Mouse (Mus musculus) megakaryocyte progenitor cell, adult 5-6 weeks (primary cell): ENCODE results near the gene Cyp20a1. TPM values are rescaled to one million over a fixed set of nuclear protein-coding genes. Genes with fewer than 3 reads are reported as not detected.

Experiments used
- ATAC-seq: replicated peaks from 2 replicates; pipeline ENCODE4 v1.8.0; 2016; ENCODE audit warnings: mild to moderate bottlenecking, moderate TSS enrichment, inconsistent platforms; ENCODE audit not compliant: poor library complexity
- total RNA-seq, 2 experiments: library from RNA; stranded (forward) in 1 of 2; stranded (reverse) in 1 of 2; fragments of 157-497, 149-512 nt in 1 of 2; fragments of 200-1000 nt in 1 of 2; gene quantifications; 2 replicates each; pipeline versions ENCODE4 v1.2.3 to v1.2.4; 2015 to 2017

Cyp20a1 gene
- total RNA-seq (2015) (17.8 and 21.7 TPM in 2 replicates), total RNA-seq (2017) (24.6 and 29.3 TPM in 2 replicates)

DNA sequence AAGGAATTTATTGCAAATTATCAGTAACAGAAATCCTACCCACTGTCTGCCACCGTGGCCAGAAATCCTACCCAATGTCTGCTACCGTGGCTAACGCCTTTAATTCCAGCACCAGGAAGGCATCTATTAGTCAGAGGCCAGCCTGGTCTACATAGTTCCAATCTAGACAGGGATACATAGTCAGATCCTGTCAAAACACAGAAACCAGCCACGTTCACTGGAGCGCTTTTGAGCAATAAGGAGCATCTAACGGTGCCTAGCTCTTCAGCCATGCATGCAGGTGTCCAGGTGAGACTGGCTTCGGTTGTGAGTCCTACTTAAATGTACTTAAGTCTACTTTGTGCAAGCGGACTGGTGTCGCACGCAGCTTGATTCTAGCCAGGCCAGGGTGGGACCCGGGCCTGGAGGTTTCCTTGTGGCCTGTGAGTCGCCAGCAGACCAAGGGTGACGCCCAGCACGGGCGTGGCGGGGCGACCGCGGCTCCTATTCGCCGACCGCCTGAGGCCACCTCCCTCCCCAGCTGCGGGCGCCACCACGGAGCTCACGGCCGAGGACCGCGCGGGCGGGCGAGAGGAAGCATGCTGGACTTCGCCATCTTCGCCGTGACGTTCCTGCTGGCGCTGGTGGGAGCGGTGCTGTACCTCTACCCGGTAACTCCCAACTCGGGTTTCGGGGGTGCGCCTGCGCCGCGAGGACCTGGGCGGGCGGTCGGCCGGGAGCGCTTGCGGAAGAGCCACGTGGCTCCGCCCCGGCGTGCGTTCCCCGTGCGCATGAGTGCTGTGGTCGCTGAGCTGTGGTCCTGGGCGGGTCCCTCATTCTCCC is at the start of gene Cyp20a1:
TSS of gene Cyp20a1 (plus strand) at position 516 of the 822 bp plus-strand sequence.
- peak; percentile 97 for ATAC-seq

DNA sequence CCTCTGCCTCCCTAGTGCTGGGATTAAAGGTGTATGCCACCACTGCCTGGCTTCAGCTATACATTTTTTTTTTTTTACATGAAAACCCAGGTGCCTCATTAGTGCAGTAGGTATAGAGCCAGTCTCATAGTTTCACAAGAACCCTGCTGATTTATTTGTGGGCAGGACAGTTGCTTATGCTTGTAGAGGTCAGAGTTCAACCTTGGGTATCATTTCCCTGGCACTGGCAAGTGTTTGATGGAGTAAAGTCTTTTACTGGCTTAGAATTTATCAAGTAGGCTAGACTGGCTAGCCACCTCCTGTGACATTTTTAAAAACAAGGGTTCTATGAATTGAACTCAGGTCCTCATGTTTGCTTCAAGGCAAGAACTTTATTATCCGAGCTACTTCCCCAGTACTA is 49.2 kb upstream of the Cyp20a1 start:
- no peak for ATAC-seq

DNA sequence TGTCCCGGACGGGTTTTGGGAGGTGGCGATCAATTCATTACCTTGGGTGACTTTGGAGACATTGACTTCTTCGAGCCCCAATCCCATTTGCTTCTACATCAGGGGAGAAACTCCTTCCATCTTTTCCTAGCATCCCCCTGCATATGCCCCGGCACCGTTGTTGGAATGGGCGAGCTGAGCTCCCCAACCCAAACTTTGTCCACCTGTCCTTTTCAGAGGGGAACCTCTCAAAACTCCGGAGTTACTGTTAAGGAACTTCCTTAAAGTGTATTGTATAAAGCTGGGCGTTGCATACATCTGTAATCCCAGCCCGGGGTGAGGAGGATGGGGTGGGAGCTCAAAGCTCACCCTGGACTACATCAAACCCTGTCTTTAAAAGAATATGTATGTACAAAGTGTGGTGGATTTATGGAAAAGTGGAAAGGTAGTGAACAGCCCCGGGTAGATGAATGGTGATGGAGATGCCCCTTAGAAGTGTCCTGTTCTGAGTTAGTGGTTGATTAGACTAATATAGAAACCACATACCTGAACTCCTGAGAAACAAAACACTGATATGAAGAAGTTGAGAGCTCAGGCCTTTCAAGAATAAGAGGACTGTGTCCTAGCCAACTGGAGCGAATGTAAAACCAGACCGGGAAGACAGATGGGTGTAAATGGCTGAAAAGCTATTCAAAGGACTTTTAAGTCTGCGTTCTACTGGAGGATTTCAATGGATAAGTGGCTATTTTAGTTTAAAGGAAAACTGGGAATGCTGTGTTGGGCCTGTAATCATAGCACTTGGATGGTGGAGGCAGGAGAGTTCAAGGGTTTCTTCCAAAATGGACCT is 720 bp downstream of the Cyp20a1 start:
- ATAC-seq: peak; percentile 23

DNA sequence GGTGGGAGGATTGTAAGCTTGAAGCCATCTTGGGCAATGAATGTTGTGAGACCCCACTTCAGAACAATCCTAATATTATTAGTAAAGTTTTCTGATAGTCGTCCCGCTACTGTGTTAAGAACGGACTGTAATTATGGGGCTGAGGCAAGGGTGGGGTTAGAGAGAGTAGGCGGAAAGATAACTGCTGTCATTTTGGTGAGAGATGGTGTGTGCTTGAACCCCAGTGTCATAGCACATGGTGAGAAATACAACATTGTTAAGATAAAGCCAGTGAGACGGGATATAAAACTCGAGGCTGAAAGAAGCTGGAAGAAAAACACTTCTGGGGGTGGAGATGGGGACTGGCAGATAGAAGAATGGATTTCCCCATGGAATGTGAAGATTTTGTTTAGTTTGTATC is 1.5 kb downstream of the Cyp20a1 start:
- no peak for ATAC-seq

DNA sequence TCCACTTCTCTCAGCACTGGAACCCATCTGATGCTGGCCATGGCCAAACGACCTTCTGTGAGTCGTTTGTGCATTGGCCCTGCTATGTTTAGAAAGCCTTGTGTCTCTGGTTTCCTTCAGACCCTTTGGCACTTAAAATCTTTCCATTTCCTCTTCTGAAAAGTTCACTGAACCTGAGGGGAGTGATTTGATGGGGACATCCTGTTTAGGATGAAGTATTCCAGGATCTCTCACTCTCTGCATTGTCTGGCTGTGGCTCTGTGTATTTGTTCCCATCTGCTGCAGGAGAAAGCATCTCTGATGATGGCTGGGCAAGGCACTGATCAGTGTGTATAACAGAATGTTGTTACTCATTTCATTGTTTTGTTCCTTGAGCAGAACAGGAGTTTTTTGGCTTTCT is 2.6 kb downstream of the Cyp20a1 start:
- ATAC-seq: no peak

DNA sequence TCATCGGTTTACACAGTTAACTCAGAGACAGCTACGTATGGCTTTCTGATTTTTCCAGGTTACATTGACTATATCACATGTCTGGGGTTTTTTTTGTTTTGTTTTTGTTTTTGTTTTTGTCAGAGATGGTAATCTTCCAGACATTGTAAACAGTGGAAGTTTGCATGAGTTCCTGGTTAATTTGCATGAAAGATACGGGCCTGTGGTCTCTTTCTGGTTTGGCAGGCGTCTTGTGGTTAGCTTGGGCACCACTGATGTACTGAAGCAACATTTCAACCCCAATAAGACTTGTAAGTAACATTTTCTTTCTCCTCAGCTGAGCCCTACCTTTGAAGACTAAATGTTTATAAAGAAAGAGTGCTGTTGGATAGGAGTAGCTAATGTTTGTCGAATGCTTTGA is 9.7 kb downstream of the Cyp20a1 start:
- ATAC-seq: no peak; the same call in 1 of the 2 replicates

DNA sequence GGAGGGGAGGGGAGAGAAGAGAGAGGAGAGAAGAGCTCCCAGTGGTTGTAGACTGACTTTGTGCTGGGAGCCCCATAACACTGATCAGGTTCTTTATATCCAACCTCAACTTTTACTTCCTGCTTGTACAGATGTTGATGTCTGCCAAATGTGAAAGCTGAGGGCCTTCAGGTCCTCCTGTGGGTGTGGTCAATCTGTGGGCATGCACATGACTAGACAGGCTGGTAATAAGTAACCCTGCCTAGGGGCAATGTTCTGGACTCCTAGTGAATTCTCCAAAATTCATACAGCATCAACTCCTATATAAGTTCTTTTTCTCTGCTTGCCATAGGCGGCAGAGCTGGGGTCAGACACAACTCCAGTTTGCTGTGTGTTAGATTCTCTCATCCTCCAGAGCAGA is 18.5 kb downstream of the Cyp20a1 start:
- 0 out of 2 replicates have a peak, but pooled peaks have one; percentile 31 for ATAC-seq

DNA sequence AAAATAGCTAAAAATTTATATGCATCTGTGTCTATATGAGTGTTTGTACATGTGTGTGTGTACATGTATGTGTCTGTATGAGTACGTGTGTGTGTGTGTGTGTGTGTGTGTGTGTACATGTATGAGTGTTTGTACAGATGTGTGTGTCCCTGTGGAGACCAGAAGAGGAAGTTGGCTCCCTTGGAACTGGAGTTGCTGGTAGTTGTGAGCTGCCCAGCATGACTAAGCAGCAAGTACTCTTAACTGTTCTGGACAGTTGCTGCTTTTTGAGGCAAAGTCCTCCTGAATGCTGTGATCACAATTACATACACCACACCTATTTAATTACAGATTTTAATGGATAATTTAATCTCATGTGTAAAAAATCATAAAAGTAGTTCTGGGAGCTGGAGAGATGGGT is 33.4 kb downstream of the Cyp20a1 start:
- ATAC-seq: no peak

DNA sequence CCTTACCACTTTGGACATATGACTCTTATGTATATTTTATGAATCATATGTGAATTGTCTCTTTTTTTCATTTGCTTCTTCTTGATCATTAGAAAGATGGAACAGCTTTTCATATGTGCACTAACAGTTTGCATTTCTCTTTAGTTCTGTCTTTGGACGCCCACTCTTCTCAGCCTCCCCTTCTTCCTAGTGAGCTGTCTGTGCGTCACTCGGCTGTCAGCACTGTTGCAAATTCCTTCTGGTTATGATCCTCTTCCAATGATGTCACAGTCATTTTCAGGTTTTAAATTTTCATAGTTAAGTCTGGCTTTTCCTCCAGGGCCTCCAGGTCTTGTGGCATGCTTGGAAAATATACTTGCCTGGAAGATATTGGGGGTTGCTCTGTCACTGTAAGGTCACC is 38.8 kb downstream of the Cyp20a1 start:
- ATAC-seq: no peak

DNA sequence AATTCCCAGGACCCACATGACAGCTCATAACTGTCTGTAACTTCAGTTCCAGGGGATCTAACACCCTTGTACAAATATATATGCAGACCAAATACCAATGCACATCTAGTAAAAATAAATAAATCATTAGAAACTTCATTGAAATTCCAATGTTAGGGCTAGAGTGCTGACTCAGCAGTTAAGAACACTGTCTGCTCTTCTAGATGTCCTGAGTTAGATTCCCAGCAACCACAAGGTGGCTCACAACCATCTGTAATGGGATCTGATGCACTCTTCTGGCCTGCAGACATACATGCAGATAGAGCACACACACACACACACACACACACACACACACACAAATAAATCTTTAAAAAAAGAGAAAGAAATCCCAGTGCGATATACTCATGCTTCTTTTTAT is 61.7 kb downstream of the Cyp20a1 start:
- no peak for ATAC-seq

DNA sequence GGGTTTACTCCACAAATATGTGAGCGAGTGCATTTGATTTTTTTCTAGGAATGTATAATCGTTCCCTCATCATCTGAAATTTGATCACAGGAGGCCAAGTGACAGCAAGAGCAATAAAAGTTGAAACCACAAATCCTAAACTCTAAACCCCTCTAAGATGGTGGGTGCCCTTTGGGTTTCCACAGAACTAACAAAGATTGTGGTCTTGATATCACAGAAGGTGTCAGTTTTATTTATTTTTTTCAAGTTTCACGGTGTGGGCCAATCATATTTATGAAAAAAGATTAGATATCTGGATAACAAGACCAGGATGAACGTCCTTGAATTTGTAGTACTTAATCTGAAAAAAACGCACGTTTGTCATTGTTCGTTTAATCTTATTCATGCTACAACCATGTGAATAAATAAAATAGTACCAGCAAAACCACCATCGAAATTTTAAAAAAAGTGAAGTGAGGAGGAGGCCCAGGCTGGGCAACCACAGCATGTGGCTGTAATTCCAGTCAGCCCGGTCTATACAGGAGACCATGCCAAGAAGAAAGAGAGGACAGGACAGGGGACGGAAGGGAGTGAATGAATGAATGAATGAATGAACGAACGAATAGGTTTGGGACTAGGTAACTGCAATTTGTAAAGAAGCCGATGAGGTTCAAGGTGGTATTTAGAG is 65.5 kb downstream of the Cyp20a1 start:
- ATAC-seq: no peak

DNA sequence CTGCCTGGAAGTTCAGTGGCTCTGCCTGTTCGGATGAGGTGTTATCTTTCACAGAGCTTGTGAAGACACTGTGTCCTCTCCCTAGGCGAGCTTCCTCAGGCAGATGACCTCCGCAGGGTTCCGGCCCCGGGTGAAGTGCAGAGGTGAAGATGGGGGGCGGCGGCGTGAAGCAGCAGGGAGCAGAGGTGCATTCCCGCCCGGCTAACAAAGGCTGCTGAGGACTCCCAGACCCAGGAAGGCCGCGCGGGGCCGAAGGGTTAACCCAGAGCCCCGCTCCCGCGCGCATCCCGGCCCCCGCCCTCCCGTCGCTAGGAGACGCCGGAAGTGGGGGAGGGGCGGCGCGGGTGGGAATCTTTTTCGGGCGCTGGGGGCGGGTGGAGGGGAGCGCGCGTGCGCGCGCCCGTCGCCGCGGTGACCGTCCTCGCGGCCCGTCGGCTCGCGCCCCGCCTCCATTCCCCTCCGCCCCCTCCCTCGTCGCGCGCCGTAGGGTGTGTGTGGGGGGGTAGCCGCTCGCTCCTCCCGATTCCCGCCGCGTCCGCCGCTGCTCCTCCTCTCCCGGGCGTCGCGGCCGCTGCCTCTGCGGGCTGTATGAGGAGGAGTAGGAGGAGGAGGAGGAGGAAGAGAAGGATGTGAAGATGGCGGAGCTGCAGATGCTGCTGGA is 66.2 kb downstream of the Cyp20a1 start, which contains the start of gene Abi2:
TSS of gene Abi2 (plus strand) at position 452 of the 661 bp plus-strand sequence.
- peak; percentile 90 for ATAC-seq

DNA sequence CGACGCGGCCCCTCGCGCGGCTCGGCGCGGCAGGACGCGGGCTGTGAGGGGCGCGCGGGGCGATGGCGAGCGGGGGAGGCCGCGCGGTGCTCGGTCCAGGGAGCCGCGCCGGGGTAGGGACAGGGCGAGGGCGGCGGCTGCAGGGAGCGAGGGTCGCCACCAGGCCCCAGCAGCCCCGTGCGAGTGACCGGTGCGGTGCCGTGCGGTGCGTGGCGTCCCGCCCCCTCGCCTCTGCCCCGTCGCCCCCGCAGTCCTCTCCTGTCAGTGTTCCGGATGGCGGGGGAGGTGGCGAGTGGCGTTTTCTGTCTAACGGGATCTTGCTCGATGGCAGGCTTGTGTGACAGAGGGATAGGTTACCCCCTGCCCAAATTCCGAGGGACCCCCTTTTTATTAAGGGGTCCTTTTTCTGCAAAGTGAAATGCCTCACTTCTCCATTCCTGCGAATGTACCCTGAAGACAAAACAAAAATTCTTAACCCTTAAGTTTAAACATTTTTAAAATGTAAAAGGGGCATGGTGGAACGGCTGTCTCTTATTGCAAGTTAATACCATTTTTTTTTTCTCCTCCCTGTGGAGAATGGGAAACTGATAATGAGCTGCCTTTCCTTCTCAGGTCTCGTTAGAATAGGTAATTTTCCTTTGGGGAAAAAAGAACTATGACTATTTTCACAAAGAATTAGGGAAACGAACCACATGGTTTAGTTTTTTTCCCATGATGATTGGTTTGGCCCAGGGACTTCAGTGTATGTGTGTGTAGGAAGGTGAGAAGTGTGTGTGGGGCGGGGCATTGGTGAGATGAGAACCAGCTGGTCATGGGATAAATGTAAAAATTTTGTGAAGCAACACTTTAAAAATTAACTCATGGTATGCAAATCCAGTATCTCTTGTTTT is 67.0 kb downstream of the Cyp20a1 start:
- peak; percentile 33 for ATAC-seq

DNA sequence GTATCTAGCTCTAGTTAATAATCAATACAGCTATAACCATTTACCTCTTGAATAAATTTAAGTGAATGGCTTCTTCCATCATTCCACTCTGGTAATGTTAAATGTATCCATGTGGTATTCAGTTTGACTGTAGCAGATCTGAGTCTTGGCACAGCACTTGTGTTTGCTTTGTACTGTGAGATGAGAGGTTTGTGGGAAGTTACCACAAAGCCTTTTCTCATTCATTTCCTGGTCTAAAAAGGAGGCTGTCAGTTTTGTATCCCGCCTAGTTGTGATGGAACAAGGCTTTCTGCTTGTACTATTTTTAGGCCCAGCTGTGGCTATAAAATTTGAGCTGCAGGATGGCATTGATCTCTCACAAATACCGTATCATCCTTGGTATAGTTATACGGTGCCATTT is 73.6 kb downstream of the Cyp20a1 start:
- ATAC-seq: no peak

DNA sequence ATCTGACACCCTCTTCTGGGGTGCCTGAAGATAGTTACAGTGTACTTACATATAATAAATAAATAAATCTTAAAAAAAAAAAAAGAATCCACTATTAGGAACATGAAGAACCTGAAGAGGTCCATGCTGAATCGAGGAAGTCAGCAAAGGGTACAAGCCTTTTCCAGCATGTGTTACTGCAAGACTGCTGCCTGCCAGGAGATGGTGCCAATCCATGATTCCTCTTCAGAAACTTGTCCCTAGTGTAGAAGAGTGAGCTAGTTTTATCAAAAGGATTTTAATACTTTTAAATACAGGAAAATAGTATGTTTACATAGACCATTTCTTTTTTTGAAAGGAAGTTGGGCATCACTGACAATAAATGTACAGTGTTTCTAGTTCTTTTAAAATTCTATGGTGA is 80.8 kb downstream of the Cyp20a1 start:
- 0 out of 2 replicates have a peak, but pooled peaks have one; percentile 42 for ATAC-seq

DNA sequence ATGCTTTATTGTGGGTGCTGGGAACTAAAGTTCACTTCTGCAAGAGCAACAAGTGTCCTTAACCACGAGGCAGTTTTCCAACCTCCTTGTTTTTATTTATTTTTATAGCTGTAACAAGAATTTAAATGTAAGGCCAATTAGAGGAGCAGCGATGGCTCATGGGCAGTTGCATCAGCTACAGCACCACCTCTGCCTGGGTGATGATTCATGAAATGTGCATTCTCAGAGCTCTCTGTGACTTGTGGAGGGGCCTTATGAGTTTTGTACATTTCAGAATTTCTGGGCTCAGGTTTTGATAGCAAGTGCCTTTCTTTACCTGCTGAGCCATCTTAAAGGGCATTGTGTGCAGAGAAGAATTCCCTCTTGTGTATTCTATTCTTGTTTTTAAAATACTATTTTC is 85.2 kb downstream of the Cyp20a1 start:
- ATAC-seq: no peak

DNA sequence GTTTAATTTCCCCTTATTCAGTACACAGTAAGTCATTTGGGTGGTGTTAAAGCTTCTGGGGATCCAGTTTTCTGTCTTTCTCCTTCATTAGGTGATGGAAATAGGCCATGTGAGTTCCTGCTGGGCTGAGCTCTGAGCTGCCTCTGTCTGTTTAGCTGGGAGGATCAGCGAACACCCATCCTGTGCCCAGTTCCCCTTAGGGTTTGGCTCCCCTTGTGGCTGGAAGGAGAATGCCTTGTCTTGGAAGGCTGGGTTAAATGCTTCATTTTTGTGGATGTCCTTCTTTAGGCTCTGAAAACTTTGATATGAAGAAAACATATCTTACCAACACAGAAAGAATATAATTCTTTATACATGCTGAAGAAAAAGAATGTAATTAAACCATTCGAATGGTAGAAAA is 85.8 kb downstream of the Cyp20a1 start:
- peak; percentile 94 for ATAC-seq

DNA sequence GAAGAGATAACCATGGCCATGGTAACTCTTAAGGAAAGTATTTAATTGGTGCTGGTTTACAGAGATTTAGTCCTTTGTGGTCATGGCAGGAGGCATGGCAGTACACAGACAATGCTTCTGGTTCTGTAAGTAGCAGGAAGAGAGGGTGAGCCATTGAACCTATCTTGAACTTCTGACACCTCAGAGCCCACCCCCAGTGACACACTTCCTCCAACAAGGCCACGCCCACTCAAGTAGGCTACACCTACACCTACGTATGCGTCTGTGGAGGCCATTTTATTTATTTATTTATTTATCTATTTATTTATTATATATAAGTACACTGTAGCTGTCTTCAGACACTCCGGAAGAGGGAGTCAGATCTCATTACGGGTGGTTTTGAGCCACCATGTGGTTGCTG is 88.4 kb downstream of the Cyp20a1 start:
- ATAC-seq: no peak

DNA sequence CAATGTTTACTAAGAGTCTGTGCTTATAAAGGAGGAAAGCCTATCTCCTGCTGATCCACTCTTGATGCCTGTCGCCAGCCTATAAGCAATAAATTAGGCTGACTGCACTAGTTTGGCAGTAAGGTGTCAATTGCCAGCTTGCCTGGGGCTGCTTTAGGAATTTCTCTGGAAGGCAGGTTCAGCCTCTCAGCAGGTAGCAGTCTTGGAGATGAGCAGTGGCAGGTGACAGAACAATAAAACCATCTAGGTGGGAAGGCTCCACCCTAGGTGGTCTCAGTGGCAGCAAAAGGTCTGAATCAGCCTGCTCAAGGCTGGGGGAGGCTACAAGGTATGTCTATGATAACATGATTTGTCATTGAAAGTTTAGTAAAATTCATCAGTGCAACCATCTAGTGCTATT is 89.4 kb downstream of the Cyp20a1 start:
- ATAC-seq: no peak
